Mouse (Mus musculus): ENCODE measurements at regions not wholly inside any gene's neighbourhood (a gene's known extent, or its start where the extent isn't known, plus 50 kb on each side); places are given as distances from the start of the nearest gene placed in this dataset.
"Not testable (repeated sequence)": the region's sequence is repeated elsewhere in the genome, so short reads cannot be mapped to it uniquely, and the experiment has no call there.

DNA sequence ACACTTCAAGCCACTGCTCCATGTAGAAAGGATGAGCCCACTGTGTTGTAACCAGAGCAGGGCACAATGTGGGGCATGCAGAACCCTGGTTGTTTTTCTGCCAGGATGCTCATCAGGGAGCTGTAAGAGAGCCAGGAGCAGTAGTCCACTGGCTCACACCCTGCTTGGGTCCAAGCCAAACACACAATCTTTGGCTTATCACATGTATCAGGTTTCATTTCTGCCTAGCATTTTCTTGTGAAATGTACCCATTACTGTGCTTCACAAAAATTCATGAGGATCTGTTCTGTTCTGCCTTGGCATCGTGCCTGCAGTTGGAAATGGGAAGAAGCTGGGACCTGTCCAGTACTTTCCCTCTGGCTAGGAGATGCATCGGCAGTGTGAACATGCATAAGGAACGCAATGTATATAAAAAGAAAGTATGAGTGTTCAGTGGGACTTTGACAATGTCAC, 491.6 kb upstream of the Igfbp3 start:
- peak; percentile 53 for DNase-seq (ENCODE audit: inconsistent ontology term)

DNA sequence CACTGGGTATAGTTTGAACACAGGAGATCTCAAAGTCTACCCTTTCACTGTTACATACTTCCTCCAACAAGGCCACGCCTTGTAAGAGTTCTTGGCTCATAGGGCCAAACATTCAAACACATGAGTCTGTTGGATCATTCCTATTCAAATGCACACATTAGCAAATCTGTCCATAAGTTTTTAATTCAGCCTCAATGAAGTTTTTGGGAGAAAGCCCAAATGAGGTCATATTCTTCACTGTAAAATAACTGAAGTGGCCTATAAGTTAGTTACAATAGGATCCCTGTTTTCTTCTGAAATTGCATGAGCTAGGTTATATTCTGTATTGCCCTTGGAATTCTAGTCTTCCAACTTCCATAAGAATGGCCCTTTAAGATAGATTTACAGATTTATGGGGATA, 483.9 kb upstream of the Igfbp3 start:
- DNase-seq (ENCODE audit: inconsistent ontology term) = no peak

DNA sequence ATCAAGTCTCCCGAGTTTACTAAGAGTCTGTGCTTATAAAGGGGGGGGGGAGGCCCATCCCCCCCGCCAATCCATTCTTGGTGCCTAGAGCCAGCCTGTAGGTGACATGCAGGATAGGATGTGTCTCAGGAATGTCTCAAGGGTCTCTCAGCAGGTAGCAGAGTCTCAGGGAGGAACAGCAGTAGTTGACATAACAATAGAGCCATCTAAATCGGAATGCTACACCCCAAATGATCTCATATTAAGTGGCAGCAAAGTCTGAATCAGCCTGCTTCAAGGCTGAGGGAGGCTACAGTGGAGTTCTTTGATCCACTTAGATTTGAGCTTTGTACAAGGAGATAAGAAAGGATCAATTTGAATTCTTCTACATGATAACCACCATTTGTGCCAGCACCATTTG, 476.0 kb upstream of the Igfbp3 start:
- not testable (repeated sequence) for DNase-seq (ENCODE audit: inconsistent ontology term)

DNA sequence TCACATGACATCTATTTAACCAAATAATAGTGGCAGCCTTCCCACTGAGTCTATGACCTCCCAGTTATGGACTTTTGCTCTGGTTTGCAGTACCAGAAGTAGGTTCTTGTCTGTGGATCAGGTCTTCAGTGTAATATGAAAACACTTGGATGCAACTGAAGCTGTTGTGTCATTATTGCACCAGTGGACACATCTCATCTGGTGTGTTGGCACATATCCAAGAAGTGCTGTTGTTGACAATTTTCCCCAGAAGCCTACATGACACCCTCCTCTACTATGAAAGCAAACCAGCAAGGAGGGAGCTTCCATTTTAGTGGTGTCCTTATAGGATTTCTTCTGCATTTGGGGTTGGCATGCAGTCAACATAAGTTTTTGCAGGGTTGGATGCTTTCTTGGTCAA, 459.1 kb upstream of the Igfbp3 start:
- no peak for DNase-seq (ENCODE audit: inconsistent ontology term)

DNA sequence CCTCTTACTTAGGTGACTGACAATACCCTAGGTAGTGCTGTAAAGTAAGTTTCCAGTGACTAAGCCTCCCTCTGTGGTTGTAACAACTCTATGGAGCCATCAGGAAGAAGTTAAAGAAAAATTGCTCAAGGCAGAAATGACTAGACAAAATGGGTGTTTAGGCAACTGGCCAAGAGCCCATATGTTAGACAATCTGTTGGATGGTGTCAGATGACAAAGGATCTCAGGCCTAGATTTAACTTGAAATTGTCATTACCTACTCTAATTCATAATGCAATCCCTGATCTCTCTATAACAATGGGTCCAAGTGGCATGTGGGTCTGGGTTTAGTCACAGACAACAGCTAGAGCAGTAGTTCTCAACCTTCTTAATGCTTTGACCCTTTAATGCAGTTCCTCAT, 416.9 kb upstream of the Igfbp3 start:
- no peak for DNase-seq (ENCODE audit: inconsistent ontology term)

DNA sequence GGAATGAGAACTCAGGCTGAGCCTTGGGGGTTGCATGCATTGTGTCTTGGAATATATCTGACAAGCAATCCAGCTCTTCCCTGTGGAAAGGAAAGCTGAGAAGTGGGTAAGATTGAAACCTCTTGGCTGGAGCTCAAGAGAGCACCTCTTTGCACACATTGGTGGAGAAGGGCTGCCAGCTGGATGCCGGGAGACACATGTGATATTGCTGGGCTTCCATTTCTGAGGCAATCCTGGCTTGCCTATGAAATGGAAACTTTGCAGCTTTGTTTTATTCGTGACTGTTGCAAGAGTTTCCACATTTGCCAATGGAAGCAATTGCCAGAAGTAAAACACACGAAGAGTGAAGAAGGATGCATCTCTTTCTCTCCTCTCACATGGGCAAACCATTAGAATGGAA, 411.5 kb upstream of the Igfbp3 start:
- no peak for DNase-seq (ENCODE audit: inconsistent ontology term)

DNA sequence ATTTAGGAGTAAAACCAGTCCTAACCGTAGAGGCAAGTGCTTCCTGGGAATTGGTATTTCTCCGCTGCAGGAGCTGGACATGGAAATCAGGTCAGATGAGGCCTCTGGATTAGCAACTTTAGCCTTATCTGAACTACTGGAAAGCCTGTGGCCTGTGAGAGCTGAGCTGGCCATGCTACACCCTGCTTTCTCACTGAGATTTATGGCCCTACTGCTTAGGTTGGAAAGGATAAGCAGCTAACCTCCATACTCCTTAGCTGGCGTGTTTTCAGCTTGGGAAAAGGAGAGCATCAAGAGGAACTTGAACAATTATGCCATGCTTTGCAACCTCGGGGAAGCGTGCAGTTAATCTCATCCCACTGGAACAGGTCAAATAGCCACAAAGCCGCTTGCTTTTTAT, 406.6 kb upstream of the Igfbp3 start:
- DNase-seq (ENCODE audit: inconsistent ontology term) = no peak

DNA sequence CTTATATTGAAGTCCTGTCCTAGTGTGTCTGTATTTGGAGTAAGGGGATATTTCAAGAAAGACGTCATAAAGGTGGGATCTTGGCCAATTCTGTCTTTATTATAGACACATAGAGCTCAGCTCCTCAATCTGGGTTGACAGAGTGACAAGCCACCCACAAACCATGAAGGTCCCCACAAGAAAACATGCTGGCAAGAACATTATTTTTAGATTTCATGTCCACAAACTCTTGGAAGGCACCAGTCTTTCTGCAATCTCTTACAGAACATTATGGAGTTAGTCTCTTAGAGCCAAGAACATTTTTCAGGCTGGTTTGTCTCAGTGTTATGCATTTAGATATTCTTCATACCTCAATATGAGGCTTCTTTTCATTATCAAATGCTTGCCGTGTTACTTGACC, 397.0 kb upstream of the Igfbp3 start:
- DNase-seq (ENCODE audit: inconsistent ontology term) = no peak

DNA sequence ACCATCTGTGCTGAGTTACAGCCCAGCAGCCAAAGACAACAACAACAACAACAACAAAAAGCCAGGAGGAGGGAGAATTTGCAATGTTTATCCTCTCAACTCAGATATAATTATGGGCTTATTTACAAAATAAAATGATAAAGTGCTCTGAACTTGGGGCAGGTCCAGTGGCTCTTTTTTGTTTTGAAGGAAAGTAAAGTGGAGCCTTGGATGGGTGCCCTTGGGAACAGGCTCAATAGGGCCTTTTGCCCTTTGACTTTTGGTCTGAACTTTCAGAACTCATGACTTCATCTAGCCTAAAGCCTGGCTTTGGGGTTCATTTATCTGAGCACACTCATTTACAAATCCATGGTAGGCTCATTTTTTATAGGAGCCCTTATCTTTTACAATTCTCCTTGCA, 396.2 kb upstream of the Igfbp3 start:
- DNase-seq (ENCODE audit: inconsistent ontology term) = no peak

DNA sequence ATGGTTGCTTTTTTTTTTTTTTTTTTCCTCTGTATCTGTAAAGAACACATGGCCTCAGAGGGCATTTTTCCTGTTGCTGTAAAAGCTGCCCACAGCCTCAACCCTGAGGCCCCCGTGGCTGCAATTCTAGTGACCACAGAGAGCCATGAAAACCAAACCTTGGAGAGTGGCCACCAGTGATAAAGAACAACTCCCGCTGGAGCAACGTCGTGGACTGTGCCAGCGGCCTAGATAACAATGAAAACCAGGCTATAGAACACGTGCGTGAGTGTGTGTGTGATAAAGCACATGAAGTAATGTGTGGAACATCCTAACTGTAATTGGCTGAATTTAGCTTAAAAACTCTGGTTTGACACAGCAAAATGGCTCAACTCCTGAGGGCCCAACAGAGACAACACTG, 392.9 kb upstream of the Igfbp3 start:
- DNase-seq (ENCODE audit: inconsistent ontology term) = no peak

DNA sequence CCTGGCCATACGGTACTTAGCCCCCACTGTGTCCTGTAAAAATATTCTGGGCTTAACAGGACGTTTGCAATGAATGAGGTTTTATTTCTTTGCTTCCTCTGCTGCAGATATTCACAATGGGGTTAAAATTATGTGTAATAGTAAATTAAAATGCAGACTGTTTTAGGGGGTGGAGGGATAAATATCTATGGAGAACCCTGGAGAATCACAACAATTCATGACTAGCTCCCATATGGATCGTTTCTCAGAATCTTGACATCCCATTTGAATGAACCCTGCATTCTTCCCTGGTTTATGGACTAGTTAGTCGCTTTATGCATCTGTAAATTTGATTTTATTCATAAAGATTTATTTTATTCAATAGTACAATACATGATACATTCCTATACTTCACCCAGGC, 378.3 kb upstream of the Igfbp3 start:
- DNase-seq (ENCODE audit: inconsistent ontology term) = no peak

DNA sequence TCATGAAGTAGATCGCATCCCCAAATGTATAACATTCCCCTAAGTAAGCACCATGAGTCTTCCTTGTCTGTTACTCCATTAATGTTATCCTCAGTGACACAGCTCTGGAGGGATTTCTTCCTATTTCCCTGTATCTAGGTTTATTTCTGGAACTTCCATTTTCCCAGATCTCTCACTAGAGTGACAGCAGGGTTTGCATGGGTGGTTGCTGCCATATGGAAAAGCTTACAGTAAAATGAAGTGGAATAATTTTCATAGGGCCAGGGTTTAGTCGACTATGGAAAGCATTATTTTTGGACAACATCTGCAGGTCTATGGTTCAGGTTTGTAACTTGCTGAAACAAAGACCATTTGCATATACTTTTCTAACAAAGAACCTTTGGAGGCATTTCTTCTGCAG, 369.6 kb upstream of the Igfbp3 start:
- DNase-seq (ENCODE audit: inconsistent ontology term) = no peak

DNA sequence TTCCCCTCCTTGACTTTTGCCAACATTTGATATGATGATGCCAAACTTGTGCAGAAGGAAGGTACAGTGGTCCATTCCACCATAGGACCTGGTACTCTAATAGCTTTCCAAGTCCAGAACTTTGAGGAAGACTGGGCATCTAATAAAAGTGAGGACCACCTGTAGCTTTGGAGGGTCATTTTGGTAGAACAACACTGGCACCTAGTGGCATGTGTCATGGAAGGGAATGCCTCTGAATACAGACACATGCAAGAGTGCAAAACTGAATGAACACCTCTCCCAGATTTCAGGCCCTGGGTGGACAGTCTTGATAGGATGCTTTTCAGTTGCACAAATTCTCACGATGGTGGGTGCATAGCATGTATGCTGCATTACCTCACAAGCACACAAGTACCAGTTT, 354.8 kb upstream of the Igfbp3 start:
- DNase-seq (ENCODE audit: inconsistent ontology term) = peak; percentile 11

DNA sequence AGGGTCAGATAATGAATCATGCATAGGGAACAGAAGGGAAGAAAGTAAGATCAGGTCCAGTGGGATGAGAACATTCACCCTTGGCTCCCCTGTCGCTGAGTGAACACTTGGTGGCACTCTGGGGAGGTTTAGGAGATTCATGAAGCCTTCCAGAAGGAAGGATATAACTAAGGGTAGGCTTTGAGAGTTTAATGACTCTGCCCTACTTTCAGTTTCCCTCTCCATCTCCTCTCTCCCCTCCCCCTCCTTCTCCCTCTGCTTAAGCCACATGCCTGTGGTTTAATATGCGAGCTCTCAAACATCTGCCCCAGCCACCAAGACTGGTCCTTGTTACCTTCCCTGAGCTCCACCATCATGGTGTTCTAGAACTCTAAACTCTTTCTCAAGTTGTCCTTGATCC, 348.3 kb upstream of the Igfbp3 start:
- peak; percentile 20 for DNase-seq (ENCODE audit: inconsistent ontology term)

DNA sequence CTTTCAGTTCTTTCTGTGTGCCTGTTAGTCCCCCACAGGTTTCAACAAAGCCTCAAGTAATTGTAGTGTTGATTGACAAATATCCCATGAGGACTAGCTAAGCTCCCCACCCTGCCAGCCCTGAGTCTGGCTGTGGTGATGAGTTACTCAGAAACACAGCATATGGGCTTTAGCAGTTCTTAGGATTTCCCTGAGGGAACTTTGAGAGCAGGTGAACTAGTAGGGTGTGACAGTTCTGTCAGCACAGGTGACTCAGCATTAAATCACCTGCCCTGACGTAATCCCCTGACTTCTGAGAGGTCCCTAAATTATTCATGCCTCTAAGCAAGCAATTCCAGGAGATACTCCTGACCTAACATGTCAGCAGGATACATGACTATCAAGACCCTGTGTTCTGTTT, 347.7 kb upstream of the Igfbp3 start:
- no peak for DNase-seq (ENCODE audit: inconsistent ontology term)

DNA sequence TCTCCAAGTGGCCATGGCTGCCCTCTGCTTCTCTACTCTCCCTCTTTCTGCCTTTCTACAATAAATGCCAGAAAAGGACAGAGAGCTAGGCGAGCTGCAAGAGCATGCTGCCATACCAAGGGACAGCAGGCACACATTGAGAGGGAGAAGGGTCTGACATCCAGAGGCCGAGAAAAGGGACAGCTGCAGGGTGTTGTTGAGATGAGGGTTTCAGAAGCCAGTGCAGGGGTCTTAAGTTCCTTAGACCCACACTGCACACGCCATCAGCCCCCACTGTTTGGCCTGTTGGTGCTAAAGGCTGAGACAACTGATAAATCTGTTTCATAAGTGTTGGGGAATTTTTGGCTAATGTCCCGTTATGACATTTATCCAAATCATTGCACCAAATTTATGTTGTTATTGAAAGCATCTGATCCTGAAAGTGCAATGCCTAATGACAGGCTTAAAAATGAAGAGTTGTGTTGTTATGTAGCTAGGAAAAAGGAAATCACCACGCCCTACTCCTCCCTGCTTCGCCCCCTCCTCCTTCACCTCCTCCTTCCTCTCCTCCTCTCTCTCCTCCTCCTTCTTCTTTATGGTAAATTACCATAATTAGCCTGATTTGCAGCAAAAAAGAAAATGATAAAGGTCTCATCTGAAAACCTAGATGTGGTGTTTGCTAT, 342.0 kb upstream of the Igfbp3 start:
- no peak for DNase-seq (ENCODE audit: inconsistent ontology term)

DNA sequence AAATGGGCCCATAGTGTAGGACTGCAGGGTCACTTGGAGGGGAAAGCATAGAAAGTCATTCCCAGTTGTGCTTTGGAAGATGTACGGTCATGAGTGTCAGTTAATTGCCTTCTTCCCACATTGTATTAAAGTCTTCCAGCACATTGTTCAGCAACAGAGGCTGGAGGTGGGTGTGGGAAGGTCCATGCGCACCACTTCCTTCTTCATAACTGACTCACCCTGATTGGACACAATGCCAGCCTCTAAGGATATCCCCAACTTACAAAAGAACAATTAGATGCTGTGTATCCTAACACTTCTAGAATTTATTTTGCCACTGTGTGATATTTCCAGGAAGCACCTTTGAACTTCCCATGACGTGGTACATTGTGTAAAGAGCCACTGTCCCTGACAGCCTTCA, 338.4 kb upstream of the Igfbp3 start:
- DNase-seq (ENCODE audit: inconsistent ontology term) = no peak

DNA sequence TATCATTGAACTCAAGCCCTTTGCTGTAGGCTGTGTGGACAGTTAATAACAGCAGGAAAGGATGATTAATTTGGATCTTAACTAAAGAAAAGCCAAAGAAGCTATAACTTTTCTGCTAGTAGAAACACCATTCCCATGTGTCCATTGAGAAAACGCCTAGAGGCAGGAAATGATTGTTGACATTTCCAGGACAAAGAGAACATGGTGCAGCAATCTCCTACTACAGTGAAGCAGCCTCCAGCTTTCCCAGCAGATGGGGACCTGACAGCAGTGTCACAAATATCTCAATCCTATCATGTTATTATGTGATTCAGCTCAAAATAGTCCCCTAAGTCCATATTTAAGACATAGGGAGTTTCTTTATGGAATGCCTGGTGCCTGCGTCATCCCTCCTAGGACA, 334.1 kb upstream of the Igfbp3 start:
- DNase-seq (ENCODE audit: inconsistent ontology term) = no peak

DNA sequence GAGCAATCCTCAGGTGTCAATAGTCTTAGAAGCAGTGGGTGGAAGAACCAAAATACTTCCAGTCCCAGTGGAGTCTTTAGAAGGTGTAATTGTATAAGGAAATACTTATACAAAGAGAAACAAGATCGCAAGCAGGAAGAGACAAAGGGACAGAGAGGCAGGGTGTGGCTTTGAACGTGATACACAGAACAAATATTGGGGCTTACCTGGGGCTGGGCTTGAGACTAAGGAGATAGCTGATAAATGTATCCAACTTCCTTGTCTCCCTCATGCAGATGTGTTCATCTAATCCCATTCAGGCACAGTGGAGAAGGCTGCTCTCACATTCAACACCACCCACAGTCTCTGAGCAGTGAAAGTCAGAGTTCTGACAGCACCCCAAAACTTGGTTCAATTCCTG, 331.9 kb upstream of the Igfbp3 start:
- DNase-seq (ENCODE audit: inconsistent ontology term) = no peak

DNA sequence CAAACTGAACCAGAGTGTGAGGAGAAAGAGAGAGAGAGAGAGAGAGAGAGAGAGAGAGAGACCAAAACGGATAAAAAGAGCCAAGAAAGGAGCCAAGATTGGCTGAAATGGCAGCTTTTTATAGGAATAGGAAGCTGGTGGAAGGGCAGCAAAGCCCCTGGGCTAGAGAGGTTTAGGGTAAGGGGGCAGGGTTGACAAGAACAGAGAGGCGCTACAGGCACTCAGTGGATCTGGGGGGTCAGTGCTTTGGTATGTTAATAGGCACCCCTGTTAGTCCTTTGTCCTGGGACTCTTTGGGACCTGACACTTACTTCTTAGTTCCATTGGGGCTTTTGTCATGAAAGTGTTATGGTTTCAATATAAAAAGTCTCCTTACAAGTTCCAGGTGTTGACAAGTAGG, 320.9 kb upstream of the Igfbp3 start:
- DNase-seq (ENCODE audit: inconsistent ontology term) = no peak

DNA sequence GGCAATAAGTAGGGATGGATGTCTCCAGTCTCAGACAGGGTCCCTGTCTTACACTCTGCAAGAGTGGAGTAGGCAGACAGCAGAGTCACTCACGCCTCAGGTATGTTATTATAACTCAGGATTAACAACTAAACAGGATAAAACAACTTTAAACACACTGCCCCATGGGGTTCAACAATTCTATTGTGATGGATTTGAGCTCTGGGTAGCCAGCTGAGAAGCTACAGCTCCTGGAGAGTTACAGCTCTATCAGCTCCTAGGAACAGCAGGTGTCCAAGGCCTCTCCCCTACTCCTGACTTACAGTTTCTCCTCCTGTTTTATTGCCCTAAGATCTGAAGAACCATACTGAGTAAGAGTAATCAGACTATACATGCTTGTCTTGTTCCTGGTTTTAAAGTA, 319.6 kb upstream of the Igfbp3 start:
- no peak for DNase-seq (ENCODE audit: inconsistent ontology term)

DNA sequence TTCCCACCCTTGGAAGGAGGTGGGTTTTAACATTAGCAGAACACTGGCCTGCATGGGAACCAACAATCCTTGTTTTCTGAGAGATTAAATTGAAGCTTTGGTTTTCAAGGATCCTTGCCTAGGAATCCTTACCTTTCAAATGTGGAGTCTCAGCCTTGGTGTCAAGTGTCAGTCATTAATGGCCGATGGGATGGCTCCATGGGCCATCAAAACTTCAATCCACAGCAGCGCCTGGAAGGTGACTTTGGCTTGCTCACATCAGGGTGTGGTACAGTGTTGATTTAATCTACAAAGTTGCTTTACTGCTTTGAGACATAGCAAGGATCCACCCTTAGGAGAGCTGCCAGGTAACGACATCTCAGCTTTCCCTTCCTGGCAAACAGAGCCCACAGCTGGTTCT, 318.1 kb upstream of the Igfbp3 start:
- DNase-seq (ENCODE audit: inconsistent ontology term) = no peak

DNA sequence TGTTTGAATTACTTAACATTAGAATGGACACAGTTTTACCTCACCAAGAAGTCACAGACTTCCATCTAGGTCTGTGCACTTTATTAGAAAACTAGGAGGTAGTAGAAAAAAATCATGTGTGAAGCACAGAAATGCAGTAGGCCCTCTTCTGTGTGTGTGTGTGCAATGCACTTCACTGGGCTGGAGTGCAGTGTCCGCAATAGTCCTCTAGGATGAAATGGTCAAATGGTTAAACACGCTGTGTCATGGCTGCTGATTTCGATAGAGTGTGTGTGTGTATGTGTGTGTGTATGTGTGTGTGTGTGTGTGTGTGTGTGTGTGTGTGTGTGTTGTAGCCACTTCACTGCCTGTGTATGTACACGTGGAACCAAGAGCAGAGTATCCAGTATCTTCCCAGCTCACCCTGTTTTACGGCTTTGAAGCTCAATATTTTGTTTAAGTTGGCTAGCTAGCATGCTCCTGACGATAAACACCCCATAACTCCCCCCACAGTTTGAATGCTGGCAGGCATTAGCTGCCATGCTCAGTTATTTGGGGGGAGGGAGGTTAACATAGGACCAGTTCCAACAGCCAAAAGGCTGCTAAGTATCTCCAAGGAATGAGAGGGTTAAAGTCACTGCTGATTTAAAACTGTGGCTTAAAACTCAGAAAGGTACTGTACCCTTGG, 316.9 kb upstream of the Igfbp3 start:
- no peak for DNase-seq (ENCODE audit: inconsistent ontology term)

DNA sequence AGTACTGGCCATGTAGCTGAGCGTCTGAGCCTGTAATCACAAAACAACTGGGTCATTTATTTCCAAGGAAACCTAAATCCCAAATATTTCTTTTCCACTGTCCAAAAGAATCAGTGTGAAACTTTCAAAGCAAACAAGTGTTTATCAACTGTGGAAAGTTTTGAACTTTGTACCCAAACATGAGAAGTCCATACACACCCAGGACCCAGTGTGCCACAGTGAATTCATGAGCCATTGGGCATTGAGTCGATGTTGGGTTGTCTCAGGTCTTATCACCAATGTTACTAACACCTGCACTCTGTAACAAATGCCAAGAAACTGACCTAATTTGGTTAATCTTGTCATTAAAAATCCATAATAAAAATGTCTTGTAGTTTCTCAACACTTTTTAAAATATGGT, 305.8 kb upstream of the Igfbp3 start:
- no peak for DNase-seq (ENCODE audit: inconsistent ontology term)

Measured in Muller cell, postnatal 12 days (primary cell).